Mouse (Mus musculus): ENCODE data around the gene Fut8.

Fut8 gene

DNA sequence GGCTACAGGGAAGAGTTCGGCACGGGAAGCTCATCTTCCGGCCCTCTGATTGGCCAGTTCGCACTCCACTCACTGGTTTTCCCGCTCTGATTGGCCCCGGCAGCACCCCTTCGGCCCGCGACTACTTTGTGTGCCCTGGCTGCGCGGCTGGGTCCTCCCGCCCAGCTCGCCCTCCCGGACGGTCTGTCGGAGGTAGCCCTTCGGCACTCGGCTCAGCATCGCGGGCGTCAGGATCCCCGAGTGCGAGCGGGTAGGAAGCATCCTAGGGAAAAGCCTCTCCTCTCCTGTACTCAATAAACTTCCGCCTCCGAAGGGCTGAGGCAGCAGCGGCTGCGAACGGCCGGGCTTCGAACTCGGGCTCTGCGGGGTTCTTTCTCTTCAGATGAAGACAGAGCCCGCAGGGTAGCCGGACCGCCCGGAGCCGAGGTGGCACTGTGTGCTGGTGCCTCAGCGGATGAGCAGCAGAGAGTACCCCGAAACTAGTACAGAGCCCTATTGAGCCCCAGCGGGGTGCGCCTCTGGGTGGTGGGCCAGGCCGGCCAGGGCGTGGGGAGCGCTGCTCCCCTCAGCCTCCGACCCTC lies at the start of gene Fut8:
Gene Fut8, plus strand, starts transcription at position 176 of the 581 bp plus-strand sequence.
- DNase-seq, result peak; percentile 82

DNA sequence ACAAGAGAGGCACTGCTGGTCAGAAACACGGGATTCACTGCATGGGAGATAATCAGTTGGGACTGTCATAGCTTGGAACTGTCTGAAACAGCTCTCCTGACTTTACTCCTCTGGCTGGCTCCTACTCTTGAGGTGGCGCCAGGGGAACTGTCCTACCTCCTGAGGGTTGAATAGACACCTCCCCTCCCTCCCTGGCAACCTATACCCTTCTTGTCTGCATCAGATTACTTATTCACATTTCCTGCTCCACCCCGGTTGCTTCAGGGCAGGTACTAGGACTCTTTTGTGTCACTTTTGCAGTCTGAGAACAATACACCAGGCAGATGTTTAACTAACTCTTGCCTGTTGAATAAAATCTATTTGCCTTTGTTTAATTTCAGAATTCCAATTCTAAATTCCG lies 48.8 kb upstream of the Fut8 start:
- DNase-seq, result no peak

DNA sequence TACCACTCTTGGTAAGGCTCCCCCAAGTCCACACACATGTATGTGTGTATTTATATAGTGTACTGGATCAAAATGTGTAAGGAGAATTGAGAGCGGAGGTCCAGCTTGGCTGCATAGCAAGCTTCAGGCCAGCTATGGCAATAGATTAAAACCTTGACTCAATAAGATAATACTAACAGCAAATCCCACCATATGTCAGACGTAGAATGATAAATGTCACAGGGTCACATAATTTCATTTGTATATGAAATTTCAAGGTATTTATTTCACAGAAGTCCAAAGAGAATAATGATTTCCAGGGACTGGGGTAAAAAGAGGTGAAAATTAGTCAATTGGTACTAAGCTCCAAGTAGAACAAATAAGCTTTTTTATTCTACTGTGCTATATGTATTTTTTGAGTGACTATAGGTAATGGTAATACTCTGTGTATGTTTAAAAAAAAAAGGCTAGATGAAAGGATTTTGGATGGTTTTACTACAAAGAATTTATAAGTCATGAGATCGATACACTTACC lies 47.9 kb upstream of the Fut8 start:
- DNase-seq, result no peak

DNA sequence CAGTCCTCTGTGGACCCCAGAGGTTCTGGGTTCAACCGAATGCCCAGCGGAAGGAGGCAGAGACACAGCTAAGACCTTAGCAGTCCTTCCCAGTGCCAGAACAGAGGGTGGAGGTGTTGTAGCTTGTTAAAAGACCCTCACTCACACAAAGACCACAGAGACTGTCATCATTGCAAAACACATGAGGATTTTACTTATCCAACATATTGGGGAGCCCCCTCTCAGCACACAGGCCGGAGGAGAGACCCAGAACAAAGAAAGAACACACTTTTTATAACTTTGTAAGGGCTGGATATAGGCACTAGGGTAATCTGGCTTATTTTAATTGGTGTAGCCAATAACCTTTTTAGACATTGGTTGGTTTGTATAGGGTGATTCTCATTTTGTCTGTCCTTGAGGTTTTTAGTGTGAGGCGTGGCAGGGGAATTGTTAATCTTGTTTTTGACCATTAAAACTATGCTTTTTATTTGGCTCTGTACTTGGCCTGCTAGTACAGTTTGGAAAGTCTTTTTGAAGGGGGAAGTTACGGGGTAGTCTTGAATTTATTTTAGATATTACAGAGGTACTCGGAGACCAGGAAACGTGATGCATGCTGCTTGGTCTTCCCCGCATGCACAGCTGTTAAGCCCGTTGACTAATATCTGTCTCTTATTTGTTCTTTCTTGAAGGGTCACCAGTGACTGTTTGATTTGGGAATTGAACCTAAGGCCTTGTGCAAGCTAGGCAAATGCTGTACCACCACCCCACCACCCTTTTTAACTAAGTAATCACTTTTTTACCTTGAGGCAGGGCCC lies 46.2 kb upstream of the Fut8 start:
- DNase-seq, result no peak

DNA sequence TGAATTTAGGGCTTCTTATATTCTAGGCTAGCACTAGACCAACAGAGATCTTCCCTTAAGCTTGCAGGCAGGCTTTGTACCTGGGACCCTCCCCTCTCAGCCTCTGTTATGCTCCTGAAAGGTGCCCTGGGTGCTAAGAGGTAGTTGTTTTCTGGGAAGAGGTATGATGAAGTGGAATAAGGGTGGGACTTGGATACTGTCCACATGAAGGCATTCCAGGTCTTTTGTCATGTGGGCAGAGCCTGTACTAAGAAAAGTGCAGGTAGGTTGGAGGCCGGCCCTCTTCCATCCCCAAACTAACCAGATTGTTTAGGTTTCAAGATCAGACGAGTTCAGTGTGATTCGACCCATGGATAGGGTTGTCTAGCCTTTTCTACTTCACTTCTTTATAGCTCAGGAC lies 45.2 kb upstream of the Fut8 start:
- DNase-seq, result no peak

DNA sequence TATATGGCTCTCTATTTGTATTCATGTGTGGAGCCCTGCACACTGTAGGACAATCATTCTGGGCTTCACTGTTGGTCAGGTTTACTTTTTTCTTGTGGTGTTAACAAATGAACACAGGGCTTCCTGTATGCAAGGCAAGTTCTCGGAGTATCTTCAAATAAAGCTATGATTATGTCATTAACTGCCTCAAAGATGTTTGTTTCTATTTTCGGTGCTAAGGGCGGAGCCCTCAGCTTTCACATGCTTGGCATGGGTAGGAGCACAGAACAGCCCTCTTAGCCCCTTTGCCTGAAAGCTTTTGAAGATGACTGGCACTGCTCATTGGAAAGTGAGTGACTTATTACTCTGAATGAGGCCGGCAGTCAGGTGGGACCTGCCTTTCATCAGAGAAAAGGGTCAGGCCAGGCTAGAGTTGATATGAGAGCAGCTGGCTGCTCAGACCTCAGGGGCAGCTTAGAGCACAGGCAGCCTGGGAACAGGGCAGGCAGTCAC lies 44.7 kb upstream of the Fut8 start:
- DNase-seq, result no peak

DNA sequence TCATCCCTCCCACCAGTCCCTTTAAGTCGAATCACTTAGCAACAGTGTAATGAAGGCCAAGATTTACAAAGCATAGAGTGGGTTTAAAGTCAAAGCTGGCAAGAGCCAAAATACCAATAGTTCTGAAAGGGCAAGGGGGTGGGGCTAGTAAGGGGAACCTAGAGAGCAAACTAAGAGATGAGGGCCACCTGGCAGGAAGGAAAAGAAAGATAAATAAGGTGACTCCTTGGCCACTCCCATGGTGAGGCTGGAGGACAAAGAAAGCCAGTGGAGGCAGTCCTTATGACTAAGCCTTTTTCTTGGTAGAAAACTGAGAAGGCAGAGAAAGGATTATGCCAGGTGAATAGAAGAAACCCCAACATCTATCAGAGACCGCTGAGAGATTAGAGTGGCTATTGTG lies 42.9 kb upstream of the Fut8 start:
- no peak for DNase-seq

DNA sequence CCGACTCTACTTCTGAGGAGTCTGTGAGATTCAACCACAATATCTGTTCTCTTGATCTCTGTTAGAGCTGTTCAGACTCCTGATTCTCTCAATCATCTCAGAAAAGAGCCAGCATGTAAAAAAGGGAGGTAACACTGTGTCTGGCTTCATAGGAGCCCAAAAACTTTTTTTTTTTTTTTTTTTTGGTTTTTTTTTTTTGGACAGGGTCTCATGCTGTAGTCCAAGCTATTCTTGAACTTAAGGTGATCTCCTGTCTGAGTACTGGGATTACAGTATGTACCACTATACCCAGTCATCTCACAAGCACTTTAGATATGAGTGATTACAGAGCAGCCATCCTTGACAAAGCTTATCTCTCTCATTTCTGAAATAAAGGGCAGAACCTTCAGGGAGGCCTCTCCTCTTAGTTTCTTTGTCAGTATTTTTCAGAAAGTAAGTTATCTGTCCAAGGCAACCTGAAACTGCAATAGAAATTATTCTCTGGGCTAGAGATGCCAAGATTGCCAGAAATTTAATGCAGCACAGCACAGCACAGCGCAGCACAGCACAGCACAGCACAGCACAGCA lies 41.3 kb upstream of the Fut8 start:
- no peak for DNase-seq

DNA sequence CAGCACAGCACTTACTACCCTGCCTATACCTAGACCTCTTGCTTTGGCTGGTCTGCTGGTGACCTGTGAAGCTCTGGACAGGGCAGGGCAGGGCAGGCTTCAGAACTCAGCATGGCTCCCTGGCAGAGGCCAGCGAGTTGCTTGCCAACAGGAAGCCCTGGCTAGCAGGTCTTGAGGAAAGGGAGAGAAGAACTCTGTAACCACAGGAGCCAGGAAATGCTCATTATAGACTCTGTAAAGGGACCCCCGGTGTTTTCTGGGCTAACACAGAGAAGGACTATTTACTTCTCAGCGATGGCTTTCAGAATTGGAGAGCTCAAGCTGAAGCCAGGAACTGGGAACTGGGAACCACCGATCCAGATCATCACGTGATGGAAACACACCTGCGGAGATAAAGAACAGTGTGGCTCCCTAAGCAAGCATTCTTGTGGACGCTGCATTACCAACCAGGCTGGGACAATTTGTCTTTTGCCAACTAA lies 40.8 kb upstream of the Fut8 start:
- no peak for DNase-seq

DNA sequence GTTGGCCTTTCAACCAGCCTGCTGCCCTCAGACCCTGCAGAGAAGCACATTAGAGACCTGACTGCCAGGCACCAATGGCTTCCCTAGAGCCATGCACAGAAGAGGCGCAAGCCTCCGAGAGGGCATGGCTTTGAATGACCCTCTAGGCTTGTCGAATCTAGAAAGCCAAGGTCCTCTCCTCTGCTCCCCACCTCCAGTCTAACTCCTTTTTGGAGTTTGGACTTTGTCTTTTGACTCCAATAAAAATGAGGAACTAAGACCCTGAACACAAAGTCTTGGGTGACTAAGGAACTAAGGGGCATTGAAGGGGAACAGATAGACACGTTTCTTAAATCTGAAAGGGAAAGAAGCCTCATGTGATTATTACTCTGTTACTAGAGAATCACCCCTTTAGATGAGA lies 39.7 kb upstream of the Fut8 start:
- no peak for DNase-seq

DNA sequence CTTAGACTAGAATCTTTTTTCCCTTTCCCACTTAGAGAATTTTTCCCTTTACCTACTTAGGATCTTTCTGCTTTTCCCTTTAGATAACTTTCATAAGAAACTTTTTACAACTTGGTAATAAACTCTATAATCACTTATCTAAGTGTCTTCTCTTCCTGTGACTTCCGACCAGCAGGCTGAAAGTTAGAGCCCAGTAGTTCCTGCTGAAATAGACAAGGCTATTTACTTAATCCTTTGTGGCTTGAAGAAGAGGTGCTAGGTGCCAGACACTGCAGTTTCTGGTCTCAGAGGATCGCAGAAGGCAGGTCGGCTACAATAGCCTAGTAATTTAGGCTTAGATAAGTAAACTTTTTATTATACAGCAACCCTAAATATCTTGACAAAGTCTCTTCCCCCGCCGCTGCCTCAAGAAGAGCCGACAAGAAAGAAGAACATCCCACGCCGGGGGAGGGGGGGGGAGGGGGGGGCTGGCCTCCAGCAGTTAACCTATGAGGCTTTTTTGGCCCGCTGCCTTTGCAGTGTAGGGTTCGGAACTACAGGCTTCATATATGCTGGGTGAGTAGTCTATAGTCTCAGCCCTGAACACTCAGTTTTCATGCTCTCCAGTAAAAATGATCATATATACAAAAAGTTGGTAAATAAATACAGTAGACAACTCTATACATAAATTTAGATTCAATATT lies 36.3 kb upstream of the Fut8 start:
- DNase-seq, result no peak

DNA sequence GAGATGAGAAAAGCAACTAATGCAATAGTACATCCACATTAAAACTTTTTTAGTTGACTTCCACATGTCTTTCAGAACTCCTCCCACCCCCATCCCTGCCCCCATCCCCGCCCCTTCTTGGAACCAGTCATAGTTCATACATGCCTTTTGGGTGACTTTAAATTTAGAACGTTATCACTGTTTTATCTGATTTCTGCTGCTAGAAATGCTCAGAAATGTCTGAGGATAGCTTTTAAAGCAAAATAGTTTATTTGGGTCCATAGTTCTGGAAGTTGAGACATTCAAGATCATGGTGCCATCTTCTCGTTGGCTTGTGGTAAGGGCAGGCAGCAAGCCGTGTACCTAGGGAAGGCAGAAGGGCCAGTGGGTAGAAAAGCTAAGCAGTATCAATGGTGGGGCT lies 34.8 kb upstream of the Fut8 start:
- DNase-seq, result no peak

DNA sequence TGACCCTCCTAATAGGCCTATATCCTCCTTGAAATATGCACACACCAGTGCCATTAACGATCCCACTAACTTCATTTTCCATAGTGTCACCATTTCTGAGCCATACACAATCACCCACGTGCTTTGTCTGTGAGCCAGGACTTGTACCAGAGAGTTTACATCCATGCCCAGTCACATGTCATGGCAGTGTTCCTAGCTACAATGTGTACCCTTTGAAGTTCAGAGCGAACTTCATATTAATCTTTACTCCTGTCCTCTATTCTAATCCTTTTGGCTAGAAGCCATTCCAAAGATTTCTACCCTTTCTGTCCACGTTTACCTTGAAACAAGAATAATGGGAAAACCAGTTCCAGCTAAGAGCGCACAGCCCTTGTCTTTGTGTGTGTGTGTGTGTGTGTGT lies 31.1 kb upstream of the Fut8 start:
- no peak for DNase-seq

DNA sequence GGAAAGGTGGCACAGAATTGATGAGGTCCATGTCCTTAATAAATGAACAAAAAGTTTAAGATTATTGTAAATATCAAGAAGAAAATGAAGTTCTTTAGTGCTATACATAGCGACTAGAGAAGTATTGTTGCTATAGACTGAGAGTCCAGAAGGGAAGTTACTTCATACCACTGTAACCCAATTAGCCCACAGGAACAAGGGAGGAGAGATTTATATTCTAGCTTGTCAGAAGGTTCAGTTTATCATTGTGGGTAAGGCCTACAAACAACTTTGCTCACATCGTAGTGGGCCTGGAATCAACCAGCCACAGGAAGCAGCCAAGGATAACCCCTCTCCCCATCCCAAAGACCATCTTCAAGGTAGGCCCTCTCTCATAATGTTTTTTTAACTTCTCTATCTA lies 29.9 kb upstream of the Fut8 start:
- DNase-seq, result no peak

DNA sequence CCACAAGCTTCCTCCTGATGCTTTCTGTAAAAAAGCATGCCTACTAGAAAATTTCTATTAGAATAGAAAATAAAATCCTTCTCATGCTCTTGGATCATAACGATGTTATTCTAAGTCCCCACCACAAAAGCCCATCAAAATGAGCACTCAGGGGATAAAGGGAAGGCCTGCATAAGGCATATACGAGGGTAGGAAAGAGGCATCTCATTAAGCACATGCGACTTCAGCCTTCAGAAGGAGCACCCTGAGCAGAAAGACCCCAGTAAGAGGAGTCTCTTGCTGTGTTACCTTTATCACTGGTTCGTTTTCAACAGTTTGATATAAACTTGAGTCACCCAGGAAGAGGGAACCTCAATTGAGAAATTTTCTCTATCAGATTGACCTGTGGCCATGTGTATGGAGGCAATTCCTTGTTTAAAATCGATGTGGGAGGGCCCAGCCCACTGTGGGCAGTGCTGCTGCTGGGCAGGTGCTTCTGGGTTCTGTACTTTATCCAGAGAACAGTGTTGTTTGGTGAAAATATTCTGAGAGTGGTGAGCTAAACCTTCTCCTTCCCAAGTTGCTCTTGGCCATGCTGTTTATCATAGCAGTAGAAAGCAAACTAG lies 29.2 kb upstream of the Fut8 start:
- DNase-seq, result no peak

DNA sequence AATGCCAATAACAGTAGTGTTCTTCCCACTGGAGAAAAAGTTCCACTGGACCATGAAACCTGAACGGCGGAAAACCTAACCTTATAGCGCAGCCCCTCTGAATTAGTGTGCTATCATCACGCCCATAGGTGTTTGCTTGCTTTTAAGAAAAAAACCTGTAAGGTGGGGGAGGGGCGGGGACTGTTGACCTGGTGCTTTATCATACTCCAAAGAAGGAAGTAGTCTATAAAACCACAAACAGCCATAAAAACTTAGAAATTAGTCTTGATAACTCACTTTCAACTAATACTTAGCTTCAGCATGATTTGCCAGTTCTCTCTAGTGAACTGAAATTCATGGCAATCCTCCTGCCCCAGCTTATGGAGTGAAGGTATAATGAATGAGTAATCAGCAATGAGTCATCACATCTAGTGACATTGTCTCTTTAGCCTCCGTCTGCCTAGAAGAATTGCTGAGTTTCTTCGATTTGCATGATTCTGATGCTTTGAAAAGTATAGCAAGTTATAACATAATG lies 26.2 kb upstream of the Fut8 start:
- DNase-seq, result no peak

DNA sequence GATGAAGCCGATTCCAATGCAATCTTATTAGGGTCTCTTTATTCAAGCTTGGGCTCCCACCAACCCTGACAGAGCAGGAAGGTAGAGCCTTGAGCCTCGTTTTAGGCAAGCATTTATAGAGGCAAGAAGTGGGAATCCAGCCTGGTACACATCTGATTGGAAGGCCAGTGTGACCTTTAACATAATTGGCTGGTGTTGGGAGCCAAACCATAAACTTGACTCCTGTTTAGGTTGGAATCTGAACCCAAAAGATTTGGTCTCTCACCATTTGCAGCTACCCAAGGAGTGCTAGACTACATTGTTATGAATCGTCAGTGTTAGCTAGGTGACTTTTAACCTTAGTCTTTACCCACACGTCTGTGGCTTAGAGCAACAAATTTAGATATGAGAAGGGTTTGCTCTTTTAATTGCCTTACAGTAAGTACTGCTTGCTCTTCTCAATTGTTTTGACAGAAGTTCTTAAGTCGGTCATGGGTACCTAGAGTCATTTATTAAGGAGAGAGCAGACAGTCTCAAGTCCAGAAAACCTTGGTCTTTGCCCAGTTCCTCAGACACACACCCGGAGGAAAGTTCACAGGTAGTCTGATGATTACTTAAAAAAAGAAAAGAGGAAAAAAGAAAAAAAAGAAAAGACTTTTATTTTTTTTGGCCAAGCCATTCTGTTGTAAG lies 23.9 kb upstream of the Fut8 start:
- no peak for DNase-seq

DNA sequence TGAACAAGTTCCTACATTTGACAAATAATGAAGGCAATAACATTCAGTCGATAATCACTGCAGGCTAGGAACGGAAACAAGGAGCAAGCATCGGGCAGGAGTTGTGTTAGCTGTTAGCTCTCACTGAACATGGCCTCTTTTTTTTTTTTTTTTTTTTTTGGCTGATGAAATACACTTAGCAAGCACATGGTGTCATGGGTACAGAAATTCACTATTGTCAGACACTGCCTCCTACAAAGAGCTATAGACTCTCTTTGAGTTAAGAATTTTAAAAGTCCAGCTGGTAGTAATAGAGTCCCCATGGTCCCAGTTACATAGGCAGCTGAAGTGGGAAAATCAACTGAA lies 23.4 kb upstream of the Fut8 start:
- DNase-seq, result no peak

DNA sequence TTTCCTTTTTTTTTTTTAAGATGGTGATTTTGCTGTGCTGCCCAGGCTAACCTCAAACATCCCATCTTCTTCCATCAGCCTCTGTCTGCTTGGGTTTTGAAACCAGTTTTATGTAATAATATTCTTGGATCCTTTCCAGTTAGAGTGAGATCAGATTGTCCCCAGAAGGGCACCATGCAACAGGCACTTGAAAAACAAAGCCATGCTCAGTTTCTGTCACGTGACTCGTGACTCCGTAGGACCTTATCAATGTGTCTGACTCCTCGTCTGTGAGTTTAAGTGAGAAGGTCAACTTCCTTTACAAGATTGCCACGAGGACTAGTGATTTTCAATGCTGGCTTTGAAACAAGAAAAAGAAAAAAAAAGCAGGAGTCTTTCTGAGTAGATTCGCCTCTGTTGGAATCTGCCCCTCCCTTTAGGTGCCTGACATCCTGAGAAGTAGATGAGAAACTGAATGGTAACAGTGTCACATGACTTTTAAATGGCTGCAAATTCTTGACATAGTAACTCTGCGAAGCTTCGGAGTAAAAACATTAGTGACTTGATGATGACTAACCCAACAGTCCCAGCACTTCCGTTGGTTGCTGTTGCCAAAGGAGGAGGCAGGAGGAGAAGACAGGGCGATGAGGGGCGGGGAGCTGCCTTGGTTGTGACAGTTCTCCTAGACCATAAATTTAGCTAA lies 21.3 kb upstream of the Fut8 start:
- DNase-seq, result no peak

DNA sequence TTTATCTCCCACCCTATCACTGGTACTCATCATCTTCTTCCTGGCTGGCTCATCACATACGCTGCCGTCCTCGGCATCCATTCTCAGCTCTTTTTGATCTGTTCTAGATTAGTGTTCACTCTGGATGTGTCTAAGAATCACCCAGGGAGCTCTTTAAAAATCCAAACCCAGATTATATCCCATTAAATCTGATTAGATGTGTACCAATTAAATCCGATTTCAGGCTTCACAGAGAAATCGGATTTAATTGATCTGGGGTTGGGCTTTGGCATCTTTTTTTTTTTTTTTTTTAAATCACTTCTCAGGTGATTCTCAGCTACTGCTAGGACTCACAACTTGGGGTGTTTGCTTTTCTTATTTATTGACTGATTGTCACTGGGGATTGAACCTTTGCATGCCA lies 17.3 kb upstream of the Fut8 start:
- DNase-seq, result no peak

DNA sequence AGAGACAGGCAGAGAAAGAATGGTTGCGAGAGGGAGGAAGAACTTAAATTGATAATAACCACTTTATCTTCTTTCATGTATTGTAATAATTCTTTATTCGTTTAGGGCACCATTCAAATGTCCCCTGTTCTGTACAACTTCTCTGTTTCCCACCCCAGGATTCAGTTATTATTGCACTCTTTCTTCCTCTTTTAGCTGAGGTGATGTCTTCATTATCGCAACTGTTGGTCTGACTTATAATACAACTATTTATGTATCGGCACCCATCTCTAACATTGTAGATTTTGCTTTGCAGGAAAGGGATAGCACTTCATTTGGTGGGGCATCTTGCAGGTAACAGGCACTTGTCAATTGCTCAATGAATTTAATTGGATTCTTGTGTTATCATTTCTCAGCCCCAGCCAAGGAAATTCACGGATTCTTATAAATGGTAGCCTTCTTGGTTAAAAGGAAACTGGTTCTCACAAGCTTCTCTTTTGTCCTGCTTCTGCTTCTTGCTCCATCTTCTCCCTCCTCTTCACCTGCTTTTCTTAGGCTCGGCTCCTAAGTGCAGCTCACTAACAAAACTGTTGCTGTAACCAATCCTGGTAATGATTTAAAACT lies 15.6 kb upstream of the Fut8 start:
- no peak for DNase-seq
